Mouse (Mus musculus): Measurements from ENCODE around the gene Eif4g2. TPM values are rescaled to one million over a fixed set of nuclear protein-coding genes. Genes with fewer than 3 reads are reported as not detected.

Gene Eif4g2
- polyA plus RNA-seq (2014; fragmentation: Nextera tagmentation; extraction: Ambion mirVana): 843 and 869 TPM in 2 replicates

DNA sequence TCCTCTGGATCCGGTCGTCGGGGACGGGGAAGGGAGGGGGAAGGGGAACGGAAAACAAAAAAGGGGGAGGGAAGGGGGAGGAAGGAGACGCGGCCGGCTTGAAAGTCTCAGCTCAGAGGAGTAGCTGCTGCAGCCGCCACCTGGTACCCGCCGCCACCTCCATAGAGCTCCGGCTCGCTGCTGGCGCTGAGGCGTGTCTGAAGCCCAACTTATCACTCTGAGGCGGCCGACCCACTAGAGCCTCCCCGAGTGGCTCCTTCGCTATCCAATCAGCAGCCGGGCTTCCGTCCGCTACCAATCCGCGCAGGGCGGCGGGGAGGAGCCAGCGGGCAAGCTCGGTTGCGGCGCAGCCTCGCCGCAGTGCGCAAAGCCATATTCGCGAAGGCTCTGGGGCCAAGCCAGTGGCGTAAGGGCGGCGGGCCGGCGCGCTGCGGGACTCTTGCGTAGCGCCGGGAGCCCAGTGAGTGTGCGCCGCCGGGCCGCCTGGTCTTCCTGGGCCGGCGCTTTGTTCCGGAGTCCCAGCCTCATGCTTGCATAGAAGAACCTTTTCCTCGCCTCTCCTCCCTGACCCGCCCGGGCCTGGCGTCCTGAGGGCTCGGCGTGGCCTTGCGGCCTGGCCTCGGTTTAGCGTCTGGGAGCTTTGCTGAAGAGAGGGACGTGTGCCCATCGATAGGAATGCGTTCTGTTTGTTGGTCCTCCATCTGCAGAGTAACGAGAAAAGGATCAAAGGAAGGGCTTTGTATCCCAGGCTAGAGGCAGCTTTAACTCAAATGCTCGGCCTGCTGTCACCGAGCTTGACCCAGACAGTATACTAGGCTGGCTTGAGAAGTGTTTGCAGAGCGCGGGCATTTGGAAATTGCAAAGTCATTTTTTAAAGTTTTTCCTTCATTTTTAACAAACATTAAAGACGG, at the start of gene Eif4g2:
Eif4g2 (minus strand) TSS at position 209 of the 911 bp plus-strand sequence.
- Histone ChIP-seq H3K9me3 (ENCODE audit: control insufficient read depth, low read depth, low read length) (no peaks in the 10 kb centered on the region), H3K4me1 (ENCODE audit: control insufficient read depth, insufficient read depth, low read length) (peaks cover 6% of the 10 kb centered on the region; the same call in 1 of the 2 replicates), H3K9ac (replicated peaks; ENCODE audit: low read depth, low read length) (peak within 1 kb of the TSS; percentile 98), H3K27me3 (ENCODE audit: control insufficient read depth, insufficient read depth, low read length) (no peaks in the 10 kb centered on the region), H3K27ac (ENCODE audit: low read length) (peak within 1 kb of the TSS; percentile 100), H3K4me3 (ENCODE audit: low read depth, low read length) (peak within 1 kb of the TSS; percentile 94), H3K36me3 (ENCODE audit: control insufficient read depth, insufficient read depth, low read length) (peaks cover 33% of the 10 kb centered on the region), H3K4me2 (replicated peaks; ENCODE audit: low read depth, low read length) (peak within 1 kb of the TSS; percentile 83)
- WGBS: under 1% methylated on average over 70 of the region's 70 CpGs
- peak; percentile 99 for ATAC-seq (ENCODE audit: insufficient number of reproducible peaks, insufficient read depth, low FRiP score, low read depth)

DNA sequence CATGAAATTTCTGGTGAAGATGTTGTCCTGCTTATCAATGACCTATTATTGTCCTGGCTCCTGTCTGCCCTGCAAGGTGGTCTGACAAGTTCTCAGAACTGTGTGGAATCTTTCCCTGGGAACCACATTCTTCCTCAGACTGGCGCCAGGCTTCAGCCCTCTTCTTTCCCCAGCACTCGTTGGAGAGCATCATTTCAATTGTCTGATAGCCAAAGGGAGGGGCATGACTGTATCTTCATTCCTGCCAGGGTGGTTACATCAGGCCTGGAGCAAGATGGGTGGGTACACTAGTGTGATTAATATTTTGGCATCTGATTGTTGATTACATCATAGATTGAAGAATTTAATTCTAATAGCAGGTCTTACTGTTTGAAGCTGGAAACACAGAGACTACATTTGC, 49.8 kb upstream of the Eif4g2 start:
- Histone ChIP-seq H3K27ac (ENCODE audit: low read length) (no peak overlapping the region), H3K36me3 (ENCODE audit: control insufficient read depth, insufficient read depth, low read length) (no peaks in the 10 kb centered on the region), H3K4me3 (ENCODE audit: low read depth, low read length) (no peak overlapping the region), H3K9ac (replicated peaks; ENCODE audit: low read depth, low read length) (no peak overlapping the region), H3K27me3 (ENCODE audit: control insufficient read depth, insufficient read depth, low read length) (no peaks in the 10 kb centered on the region), H3K4me1 (ENCODE audit: control insufficient read depth, insufficient read depth, low read length) (no peaks in the 10 kb centered on the region), H3K9me3 (ENCODE audit: control insufficient read depth, low read depth, low read length) (no peaks in the 10 kb centered on the region), H3K4me2 (replicated peaks; ENCODE audit: low read depth, low read length) (no peak overlapping the region)
- 54% methylated on average over 2 of the region's 2 CpGs for WGBS
- no peak for ATAC-seq (ENCODE audit: insufficient number of reproducible peaks, insufficient read depth, low FRiP score, low read depth)

DNA sequence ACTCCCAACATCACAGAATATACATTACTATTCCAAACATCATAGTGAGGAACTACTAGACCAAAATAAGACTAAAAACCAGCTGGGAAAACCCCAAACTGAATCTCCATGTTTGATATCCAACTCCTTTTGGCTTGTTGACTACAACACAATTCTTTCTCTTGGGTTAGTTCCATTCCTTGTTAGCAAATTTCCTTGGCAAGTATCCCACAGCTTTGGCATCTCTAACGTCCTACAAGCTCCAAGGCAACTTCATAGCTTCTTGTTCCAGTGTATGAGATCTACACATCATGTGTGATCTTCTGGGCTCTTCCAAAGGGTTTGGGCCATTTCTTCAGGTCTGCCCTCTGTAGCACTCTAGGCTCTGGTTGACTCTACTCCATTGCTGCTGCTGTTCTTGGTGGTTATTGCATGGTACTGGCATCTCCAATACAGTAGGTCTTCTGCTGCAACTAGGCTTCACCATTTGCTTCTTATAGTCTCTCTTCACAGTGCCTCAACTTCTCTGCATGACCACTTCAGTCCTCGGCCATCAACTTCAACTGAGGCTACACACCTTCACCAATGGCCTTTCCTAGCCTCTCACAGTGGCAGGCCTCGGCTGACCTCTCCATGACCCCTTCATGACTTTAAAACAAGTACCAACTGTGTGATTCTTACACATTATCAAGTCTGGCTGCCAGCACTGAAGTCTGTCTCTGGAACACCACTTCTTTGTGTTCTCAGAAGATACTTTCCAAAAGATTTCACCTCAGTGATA, 44.0 kb upstream of the Eif4g2 start:
- Histone ChIP-seq H3K4me1 (ENCODE audit: control insufficient read depth, insufficient read depth, low read length) (0 out of 2 replicates have a peak, but pooled peaks cover under 1% of the 10 kb centered on the region), H3K27me3 (ENCODE audit: control insufficient read depth, insufficient read depth, low read length) (no peaks in the 10 kb centered on the region), H3K4me3 (ENCODE audit: low read depth, low read length) (no peak overlapping the region), H3K36me3 (ENCODE audit: control insufficient read depth, insufficient read depth, low read length) (no peaks in the 10 kb centered on the region), H3K9ac (replicated peaks; ENCODE audit: low read depth, low read length) (no peak overlapping the region), H3K4me2 (replicated peaks; ENCODE audit: low read depth, low read length) (no peak overlapping the region), H3K27ac (ENCODE audit: low read length) (no peak overlapping the region), H3K9me3 (ENCODE audit: control insufficient read depth, low read depth, low read length) (no peaks in the 10 kb centered on the region)
- no peak for ATAC-seq (ENCODE audit: insufficient number of reproducible peaks, insufficient read depth, low FRiP score, low read depth)
- 79% methylated on average over 3 of the region's 3 CpGs for WGBS

DNA sequence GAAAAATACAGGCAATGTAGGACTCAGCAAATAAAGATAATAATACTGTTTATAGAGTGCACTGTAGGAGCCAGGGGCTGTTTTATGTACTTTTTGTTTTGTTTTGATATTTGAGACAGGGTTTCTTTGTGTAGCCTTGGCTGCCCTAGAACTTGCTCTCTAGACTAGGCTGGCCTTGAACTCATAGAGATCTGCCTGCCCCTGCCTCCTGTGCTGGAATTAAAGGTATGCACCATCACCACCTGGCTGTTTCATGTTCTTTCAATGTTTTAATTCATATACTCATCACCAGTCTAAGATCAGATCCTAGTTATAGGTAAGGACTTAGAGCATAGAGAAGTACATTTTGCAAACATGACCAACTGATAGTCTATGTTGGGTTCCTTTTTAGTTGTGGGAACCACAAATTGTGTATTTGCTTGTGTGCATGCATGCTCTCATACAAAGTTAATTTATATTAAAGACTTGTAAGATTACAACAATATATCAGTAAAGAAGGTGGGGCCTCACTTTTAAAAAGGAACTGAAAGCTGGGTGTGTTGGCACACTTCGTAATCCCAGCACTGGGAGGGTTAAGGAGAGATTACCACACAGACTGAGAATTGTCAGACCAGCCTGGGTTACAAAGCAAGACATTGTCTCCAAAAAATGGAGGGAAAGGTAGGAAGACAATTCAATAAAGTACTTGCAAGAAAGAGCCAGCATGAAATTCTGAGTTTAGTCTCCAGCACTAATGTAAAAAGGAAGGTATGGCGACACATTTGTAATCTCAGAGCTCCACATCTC, 41.1 kb upstream of the Eif4g2 start:
- WGBS: 92% methylated on average over 2 of the region's 2 CpGs
- H3K27me3 ChIP-seq (ENCODE audit: control insufficient read depth, insufficient read depth, low read length): no peaks in the 10 kb centered on the region
- H3K9ac ChIP-seq (replicated peaks; ENCODE audit: low read depth, low read length): no peak overlapping the region
- H3K9me3 ChIP-seq (ENCODE audit: control insufficient read depth, low read depth, low read length): no peaks in the 10 kb centered on the region
- no peaks in the 10 kb centered on the region for H3K36me3 ChIP-seq (ENCODE audit: control insufficient read depth, insufficient read depth, low read length)
- no peak overlapping the region for H3K4me3 ChIP-seq (ENCODE audit: low read depth, low read length)
- 0 out of 2 replicates have a peak, but pooled peaks cover 5% of the 10 kb centered on the region for H3K4me1 ChIP-seq (ENCODE audit: control insufficient read depth, insufficient read depth, low read length)
- no peak overlapping the region for H3K27ac ChIP-seq (ENCODE audit: low read length)
- ATAC-seq (ENCODE audit: insufficient number of reproducible peaks, insufficient read depth, low FRiP score, low read depth): no peak
- no peak overlapping the region for H3K4me2 ChIP-seq (replicated peaks; ENCODE audit: low read depth, low read length)

DNA sequence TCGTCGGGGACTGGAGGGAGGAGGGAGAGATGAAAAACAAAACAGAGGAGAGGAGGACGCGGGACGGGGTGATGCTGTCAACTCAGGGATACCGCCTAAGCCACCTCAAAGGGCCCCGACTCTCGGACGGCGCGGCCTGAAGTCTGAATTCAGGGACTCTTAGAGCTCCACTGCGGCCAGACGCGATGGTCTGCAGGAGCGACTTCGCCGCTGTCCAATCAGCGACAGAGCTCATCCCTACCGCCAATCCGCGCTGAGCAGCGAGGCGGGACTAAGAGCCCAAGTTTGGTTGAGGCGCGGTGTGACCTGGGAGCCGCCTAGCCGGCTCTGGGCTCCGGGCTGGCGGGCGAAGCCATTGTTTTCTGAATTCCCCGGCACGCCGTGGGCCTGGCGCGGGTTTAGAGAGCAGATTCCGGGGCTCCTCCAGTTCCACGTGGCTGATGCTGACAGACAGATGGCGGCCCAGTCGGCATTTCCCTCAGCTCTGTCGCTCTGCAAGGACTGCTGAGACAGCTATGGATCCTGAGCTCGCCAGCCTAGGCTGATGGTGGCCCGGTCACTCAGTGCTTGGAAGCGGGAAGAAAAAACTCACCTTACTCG, 39.8 kb upstream of the Eif4g2 start:
- ATAC-seq (ENCODE audit: insufficient number of reproducible peaks, insufficient read depth, low FRiP score, low read depth): peak; percentile 100
- no peaks in the 10 kb centered on the region for H3K27me3 ChIP-seq (ENCODE audit: control insufficient read depth, insufficient read depth, low read length)
- peak overlapping the region; percentile 97 for H3K27ac ChIP-seq (ENCODE audit: low read length)
- peak overlapping the region; percentile 56 for H3K4me3 ChIP-seq (ENCODE audit: low read depth, low read length)
- no peaks in the 10 kb centered on the region for H3K9me3 ChIP-seq (ENCODE audit: control insufficient read depth, low read depth, low read length)
- 1% methylated on average over 44 of the region's 44 CpGs for WGBS
- H3K4me2 ChIP-seq (replicated peaks; ENCODE audit: low read depth, low read length): peak overlapping the region; percentile 87
- H3K9ac ChIP-seq (replicated peaks; ENCODE audit: low read depth, low read length): peak overlapping the region; percentile 68
- H3K4me1 ChIP-seq (ENCODE audit: control insufficient read depth, insufficient read depth, low read length): 0 out of 2 replicates have a peak, but pooled peaks cover 5% of the 10 kb centered on the region
- H3K36me3 ChIP-seq (ENCODE audit: control insufficient read depth, insufficient read depth, low read length): no peaks in the 10 kb centered on the region

- peak; percentile 89 for ATAC-seq (ENCODE audit: insufficient number of reproducible peaks, insufficient read depth, low FRiP score, low read depth)
- 1% methylated on average over 34 of the region's 34 CpGs for WGBS
- Histone ChIP-seq H3K36me3 (ENCODE audit: control insufficient read depth, insufficient read depth, low read length) (no peaks in the 10 kb centered on the region), H3K27ac (ENCODE audit: low read length) (peak overlapping the region; percentile 97), H3K4me2 (replicated peaks; ENCODE audit: low read depth, low read length) (peak overlapping the region; percentile 87), H3K27me3 (ENCODE audit: control insufficient read depth, insufficient read depth, low read length) (no peaks in the 10 kb centered on the region), H3K9me3 (ENCODE audit: control insufficient read depth, low read depth, low read length) (no peaks in the 10 kb centered on the region), H3K4me1 (ENCODE audit: control insufficient read depth, insufficient read depth, low read length) (0 out of 2 replicates have a peak, but pooled peaks cover 5% of the 10 kb centered on the region), H3K9ac (replicated peaks; ENCODE audit: low read depth, low read length) (peak overlapping the region; percentile 68), H3K4me3 (ENCODE audit: low read depth, low read length) (peak overlapping the region; percentile 56)
Measured at GRCm38 (mm10) chr7:111122084-111122530, 39.3 kb upstream of the Eif4g2 start.

- Histone ChIP-seq H3K36me3 (ENCODE audit: control insufficient read depth, insufficient read depth, low read length) (no peaks in the 10 kb centered on the region), H3K27me3 (ENCODE audit: control insufficient read depth, insufficient read depth, low read length) (no peaks in the 10 kb centered on the region), H3K4me2 (replicated peaks; ENCODE audit: low read depth, low read length) (peak overlapping the region; percentile 87), H3K9ac (replicated peaks; ENCODE audit: low read depth, low read length) (peak overlapping the region; percentile 68), H3K9me3 (ENCODE audit: control insufficient read depth, low read depth, low read length) (no peaks in the 10 kb centered on the region), H3K4me3 (ENCODE audit: low read depth, low read length) (peak overlapping the region; percentile 56), H3K4me1 (ENCODE audit: control insufficient read depth, insufficient read depth, low read length) (0 out of 2 replicates have a peak, but pooled peaks cover 5% of the 10 kb centered on the region), H3K27ac (ENCODE audit: low read length) (peak overlapping the region; percentile 97)
- 37% methylated on average over 9 of the region's 9 CpGs for WGBS
- ATAC-seq (ENCODE audit: insufficient number of reproducible peaks, insufficient read depth, low FRiP score, low read depth): no peak
Measured at GRCm38 (mm10) chr7:111121522-111121921, 38.7 kb upstream of the Eif4g2 start.

All from stomach, embryonic 14.5 days (tissue).